Mouse (Mus musculus) cerebellum, adult 11-12 months (tissue): ENCODE results near the gene Vpreb3.

Source experiments
- DNase-seq: peaks from one replicate; pipeline ENCODE4 v3.0.0; 2022

Vpreb3 gene

GRCm38 (mm10) chr10:75978119-75978834, 35.4 kb downstream of the Vpreb3 start:
- no peak for DNase-seq

- no peak for DNase-seq
These were observed 35.9 kb downstream of the Vpreb3 start for GRCm38 (mm10) chr10:75978835-75979157.

GRCm38 (mm10) chr10:75979432-75979831, 36.6 kb downstream of the Vpreb3 start:
- no peak for DNase-seq

GRCm38 (mm10) chr10:75990430-75991042, 47.7 kb downstream of the Vpreb3 start:
- no peak for DNase-seq

GRCm38 (mm10) chr10:75993616-75994240, 50.9 kb downstream of the Vpreb3 start:
- no peak for DNase-seq

- DNase-seq = peak; percentile 75
These were observed 51.8 kb downstream of the Vpreb3 start for GRCm38 (mm10) chr10:75994531-75995210.

- peak; percentile 63 for DNase-seq
These were observed 52.6 kb downstream of the Vpreb3 start for GRCm38 (mm10) chr10:75995463-75995862.

GRCm38 (mm10) chr10:75996315-75996714, 53.5 kb downstream of the Vpreb3 start:
- DNase-seq = no peak
